Mouse (Mus musculus) kidney, adult 2 months (tissue): ENCODE results near the gene Znrf3.

Experiments
- CTCF ChIP-seq: fragments of 200-500 bp; conservative IDR thresholded peaks from 2 replicates; pipeline ENCODE4 v1.5.1; 2011; ENCODE audit warnings: low read depth, mild to moderate bottlenecking, control low read depth, low read length, moderate library complexity, mixed read lengths; ENCODE audit not compliant: insufficient read depth, insufficient read length
- POLR2A ChIP-seq: fragments of 200-500 bp; IDR thresholded peaks from one replicate; pipeline ENCODE4 v1.6.1; 2011; ENCODE audit warnings: low read depth, low read length, control low read depth

- TF ChIP-seq CTCF, result no peak
- no peak for TF ChIP-seq POLR2A
These were observed 49.2 kb upstream of the Znrf3 start for GRCm38 (mm10) chr11:5493869-5494268.
